Mouse (Mus musculus) heart, postnatal 36 days (tissue): ENCODE measurements around the gene Mesp1. TPM values are rescaled to one million over a fixed set of nuclear protein-coding genes. Genes with fewer than 3 reads are reported as not detected.

ENCODE experiments used
- DNase-seq, 2 experiments: peaks; one replicate each; pipeline ENCODE4 v3.0.0; 2021 to 2022
- intact Hi-C: fragments of 180-260 bp; cut with DNase I; formaldehyde crosslinking; loops from one replicate; pipeline ENCODE4 v1.15.1; 2025
- total RNA-seq, 2 experiments: library from RNA; stranded (reverse); gene quantifications; 2 replicates each; pipeline ENCODE4 v1.2.3; 2021

Gene Mesp1
- total RNA-seq = not detected

DNA sequence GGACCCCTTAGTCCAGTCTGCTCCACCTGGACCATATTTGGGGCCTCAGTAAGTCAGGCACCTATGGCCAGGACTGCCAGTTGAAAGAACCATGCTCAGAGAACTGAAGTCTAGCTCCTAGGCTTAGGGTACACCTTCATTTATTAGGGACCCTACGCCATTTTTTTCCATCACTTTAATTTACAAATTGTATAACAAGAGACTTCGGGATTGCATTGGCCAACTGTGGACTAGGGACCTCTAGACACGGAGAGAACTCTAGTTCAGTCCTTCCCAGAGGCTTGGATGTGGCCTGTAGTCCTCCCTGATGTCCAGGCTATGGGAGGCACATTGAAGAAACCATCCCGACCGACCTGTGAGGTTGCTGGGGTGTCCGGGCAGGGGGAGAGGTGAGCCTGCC is at the start of gene Mesp1:
Gene Mesp1, minus strand, starts transcription at position 101 of the 400 bp plus-strand sequence.
- no peak for DNase-seq
- intact Hi-C loops = loop anchor here (10.0 kb wide), 3 partner anchors 201 to 421 kb away; no protein-coding TSS in a partner anchor

DNA sequence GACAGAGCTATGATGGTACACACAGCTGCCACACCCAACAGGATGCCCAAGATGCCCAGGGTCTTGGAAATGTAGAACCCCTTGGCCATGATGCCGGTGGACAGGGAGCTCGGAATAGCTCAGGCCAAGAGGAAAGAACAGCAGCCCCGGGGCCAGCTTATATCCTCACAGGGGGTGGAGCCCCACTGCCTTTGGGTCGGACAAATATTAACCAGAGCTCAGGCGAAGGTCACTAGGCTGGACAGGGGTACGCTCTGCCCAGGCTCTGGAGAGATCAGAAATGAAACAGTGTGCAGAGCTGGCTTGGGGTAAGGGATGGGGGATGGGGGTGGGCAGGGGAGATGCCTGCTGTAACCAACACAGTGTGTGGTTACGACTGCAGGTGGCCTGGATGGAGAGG is 48.6 kb upstream of the Mesp1 start:
- intact Hi-C loops = no loop called here
- DNase-seq = no peak

DNA sequence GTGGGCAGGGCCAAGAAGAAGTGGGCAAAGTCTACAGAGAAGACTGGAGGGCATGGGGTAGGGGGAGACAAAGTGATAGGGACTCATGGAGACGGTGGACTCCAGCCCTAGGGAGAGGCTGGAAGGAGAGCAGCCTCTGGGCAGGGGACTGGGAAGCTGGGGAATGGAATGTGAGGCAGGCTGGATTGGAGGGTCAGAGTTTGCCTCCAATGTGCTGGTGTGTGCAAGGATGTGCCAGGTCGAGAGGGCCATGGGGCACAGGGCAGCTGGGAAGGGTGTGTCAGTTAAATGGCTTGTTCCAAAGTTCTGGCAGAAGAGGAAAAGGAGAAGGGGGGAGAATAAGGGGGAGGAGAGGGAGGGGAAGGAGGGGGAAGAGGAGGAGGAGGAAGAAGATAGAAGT is 43.7 kb upstream of the Mesp1 start:
- DNase-seq = no peak
- intact Hi-C loops = no loop called here

DNA sequence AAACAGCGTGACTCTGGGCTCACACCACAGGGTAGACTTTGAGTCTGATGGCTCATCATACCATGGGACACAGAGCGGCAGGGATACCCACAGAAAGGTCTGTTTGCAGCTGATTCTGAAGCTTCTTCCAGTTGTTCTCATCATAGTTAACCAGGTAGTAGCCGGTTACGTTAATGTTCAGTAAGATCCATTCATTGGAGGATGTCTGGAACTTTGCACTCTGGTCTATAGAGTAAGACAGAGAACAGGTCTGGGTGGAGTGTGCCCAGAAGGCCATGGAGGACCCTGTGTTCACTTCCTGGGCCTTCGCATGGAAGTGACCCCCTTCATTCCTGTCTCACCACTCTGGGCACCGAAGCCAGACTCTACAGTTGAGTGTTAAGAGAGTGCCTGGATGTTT is 41.6 kb upstream of the Mesp1 start:
- intact Hi-C loops = no loop called here
- DNase-seq = no peak

DNA sequence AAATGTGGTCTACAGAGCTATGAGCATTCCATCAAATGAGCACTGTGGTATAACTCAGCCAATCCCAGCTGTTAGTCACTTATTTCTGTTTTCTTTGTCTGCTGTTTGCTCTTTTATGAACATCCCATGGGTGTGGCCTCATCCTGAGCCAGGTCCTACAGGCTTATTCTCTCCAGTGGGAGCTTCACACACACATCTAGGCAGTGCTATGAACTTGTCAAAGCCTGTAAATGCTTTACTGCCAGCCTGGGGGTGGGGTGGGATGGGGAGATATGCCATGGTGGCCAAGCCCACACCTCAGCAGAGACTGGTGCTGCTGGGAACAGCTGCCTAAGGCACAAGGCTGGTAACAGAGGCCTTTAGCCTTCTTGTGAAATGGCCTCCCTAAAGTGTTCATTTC is 39.4 kb upstream of the Mesp1 start:
- intact Hi-C loops = no loop called here
- DNase-seq = no peak

DNA sequence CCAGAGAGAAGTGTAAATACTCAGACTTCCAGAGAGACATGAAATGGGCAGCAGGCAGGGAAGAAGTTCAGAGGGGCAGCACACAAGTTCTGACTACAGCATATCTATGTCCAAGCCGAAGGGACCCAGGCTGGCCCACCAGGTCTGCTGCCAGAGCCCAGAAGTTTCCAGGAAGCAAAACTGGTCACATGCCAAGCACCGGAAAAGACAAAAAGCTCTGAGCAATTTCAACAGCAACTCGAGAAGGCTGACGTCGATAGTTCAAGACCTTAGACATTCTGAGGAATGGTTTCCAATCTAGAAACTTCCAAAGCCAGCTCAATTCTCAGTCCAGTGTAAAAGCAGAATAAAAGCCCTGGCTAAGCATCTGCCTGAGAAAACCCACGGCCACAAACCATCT is 38.0 kb upstream of the Mesp1 start:
- DNase-seq = peak; percentile 41 to 48
- intact Hi-C loops = no loop called here

DNA sequence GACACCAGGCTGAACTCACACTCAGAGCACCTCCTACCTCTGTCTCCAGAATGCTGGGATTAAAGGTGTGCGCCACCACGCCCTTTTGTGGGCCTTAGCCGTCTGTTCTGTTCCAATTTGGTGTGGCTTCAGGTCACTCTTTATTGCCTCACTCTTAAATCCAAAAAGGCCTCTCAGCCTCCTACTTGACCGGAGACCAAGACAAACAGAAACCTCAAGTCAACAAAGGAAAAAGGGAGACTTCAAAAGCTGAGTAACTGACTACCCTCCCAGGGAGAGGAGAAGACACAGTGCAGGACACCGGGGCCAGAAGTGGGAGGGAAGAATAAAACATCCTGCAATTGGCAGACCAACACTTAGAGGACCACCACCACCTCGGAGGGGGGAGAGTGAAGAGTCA is 37.6 kb upstream of the Mesp1 start:
- DNase-seq = no peak
- intact Hi-C loops = no loop called here

DNA sequence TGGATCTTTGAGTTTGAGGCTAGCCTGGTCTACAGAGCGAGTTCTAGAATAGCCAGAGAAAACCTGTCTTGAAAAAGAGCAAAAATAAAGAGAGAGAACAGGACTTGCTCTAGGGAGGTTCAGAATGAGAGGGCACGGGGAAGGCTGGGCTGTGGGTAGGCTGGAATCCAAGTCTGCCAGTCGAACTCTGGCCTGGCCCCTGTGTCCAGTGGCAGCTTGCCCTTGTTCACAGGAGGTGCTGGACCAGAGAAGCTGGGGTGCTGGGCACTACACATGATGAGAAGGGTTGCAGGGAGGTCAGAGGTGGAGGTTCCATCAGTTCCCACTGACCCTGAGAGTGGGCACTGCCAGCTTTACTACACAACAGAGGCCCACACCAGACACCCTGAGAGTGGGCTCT is 34.8 kb upstream of the Mesp1 start:
- DNase-seq = no peak

DNA sequence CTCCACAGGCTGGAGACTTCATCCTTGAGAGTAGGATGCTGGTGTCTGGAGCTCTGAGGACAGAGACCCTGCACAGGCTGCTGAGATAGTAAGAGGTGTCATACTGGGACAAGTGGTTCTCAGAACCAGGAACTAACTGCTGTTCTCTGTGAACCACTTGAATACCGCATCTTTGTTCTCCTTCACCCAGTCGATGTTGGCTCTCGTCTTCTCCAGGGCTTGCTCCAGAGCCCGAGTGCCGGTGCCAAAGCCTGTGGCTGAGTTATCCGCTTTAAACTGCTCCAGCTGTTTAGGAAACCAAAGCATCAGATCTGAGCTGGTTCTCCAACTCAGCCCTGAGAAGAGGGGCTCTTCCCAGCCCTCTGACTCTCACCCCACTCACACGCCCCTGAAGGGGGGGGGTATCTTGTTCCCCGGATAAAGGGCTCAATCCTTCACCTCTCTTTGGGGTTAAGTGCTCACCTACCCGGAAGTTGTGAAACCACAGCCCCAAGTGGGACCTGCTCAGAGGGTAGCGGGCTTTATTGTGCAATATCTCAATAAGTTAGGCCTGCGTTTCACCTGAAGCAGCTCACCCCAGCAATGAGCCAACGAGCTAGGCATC is 28.6 kb upstream of the Mesp1 start:
- intact Hi-C loops = no loop called here
- DNase-seq = no peak

More for the DNA sequence above, 34.8 kb upstream of the Mesp1 start:
- intact Hi-C loops = no loop called here

DNA sequence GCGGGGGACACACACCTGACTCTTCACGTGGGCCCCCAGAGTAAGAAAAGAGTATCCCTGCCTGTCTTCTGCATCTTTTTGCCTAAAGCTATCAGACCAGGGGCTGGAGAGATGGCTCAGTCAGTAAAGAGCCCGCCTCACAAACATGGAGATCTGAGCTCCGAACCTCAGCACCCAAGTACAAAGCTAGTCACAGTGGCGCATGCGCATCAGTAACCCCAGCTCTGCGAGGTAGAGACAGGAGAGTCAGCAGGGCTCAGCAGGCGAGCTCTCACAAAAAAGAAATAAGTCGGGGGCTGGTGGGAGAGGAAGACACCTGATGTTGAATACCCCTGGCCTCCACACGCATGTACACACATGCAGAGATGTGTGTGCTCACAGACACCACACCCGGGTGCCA is 26.4 kb upstream of the Mesp1 start:
- DNase-seq = no peak
- intact Hi-C loops = no loop called here

DNA sequence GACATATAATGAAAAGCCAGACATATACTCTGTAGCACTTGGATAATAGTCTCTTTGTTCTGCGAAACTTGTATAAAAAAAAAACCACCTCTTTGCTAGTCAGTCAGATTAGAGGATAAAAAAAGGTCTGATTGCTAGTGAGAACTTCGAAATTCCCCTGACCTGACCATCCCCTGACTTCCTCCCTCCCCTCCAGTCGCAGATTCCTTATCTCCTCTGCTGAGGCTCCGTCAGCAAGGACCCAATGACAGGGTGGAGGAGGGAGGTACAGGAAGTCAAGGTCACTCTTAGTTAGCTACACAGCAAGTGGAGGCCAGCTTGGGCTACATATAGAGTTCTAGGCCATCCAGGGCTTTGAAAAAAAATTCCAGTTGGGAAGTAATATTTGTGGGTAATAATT is 25.9 kb upstream of the Mesp1 start:
- no peak for DNase-seq
- intact Hi-C loops = no loop called here

DNA sequence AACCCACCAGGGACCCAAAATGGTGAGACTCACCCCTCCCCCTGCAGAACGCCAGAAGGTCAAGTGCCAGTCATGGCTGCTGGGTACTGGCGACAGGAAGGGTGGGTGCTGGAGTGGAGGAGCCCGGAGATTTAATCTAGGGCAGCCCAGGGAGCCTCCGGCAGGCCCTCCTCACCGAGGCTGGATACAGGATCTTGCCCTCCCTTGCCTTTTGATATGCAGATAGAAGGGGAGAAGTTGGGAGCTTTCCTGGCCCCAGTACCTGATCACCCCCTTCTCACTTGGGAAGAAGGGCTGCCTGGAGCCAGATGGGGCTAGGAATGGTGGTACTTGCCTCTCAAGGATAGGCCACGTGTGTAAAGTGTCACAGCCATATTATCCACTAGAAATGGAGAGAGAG is 24.7 kb upstream of the Mesp1 start:
- intact Hi-C loops = no loop called here

DNA sequence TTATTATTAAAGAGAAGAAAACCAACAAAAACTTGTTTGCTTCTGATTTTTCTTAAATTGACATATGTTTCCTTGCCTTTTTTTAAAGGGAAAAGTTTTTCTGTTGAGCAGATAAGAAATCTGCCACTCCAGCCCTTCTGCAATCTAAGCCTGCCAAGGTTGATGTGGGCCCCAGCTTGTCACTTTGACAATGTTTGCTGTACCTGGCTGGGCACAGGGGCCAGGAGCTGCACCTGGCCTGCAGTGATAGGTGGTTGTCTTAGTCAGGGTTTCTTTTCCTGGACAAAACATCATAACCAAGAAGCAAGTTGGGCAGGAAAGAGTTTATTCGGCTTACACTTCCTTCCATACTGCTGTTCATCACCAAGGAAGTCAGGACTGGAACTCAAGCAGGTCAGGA is 19.8 kb upstream of the Mesp1 start:
- intact Hi-C loops = no loop called here
- no peak for DNase-seq

More for the DNA sequence above, 24.7 kb upstream of the Mesp1 start:
- no peak for DNase-seq

DNA sequence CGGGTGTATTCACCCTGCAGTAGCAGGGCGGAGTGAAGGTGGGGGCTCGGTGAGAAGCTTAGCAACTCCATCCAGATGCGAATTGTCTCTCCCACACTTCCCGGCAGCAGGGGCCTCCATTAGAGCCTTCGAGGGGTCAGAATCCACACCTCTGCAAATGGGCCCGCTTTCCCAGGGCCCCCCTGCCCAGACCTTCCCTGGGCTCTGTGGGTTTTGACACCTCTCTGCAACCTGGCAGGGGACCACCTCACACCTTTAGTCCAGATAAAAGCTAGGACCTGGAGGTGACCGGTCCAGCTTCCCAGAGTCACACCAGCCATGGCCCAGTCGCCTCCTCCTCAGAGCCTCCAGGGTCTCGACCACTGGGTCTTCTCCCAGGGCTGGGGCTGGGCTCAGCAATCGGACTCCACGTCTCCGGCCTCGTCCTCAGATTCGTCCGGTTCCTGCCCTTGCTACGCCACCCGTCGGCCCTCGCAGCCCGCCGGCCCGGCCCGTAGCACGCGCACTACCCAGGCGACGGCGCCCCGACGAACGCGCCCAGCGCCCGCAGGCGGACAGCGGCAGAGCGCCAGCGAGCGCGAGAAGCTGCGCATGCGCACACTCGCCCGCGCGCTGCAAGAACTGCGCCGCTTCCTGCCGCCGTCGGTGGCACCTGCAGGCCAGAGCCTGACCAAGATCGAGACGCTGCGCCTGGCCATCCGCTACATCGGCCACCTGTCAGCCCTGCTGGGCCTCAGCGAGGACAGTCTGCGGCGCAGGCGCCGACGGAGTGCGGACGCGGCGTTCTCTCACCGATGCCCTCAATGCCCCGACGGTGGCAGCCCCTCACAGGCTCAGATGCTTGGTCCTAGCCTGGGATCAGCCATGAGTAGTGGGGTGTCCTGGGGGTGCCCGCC is 17.3 kb upstream of the Mesp1 start, which contains the start of gene Mesp2:
Gene Mesp2, plus strand, starts transcription at position 117 of the 896 bp plus-strand sequence.
- intact Hi-C loops = no loop called here
- peak; percentile 73 to 75 for DNase-seq

DNA sequence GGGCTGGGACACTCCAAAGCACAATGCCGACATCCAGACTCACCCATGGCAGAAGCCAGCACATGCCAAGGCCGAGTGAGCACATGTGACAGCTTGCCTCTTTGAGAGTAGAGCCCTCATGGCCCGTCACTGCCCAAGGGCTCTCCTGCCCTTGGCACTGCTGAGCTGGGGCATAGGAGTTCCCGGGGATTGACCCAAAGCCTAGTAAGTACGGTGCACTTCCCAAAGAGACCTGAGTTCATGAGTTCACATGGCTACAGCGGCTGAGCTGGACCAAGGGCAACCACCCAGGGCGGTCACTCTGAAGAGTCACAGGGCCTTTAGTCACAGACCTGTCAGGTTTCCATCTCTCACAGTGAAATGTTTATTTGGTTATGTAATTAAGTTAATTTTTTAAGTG is 15.0 kb upstream of the Mesp1 start:
- intact Hi-C loops = no loop called here
- DNase-seq = no peak

DNA sequence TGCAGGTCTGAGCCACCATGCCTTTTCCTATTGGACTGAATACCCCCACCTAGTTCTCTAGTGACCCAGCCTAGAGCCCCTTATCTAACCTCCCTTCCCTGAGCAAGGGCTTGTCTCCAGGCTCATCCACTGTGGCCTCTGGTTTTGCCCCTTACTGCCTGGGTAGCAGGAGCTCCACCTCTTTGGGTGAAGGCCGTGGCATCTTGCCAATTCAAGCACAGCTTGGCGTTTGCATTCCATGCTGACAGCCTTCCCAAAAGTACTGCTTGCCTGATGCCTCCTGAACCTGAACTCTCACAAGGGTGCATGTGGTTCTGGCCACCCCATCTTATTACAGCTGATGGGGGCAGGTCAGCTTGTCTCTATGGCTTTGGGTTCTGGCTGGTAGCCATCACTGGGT is 10.3 kb upstream of the Mesp1 start:
- DNase-seq = no peak
- intact Hi-C loops = no loop called here

DNA sequence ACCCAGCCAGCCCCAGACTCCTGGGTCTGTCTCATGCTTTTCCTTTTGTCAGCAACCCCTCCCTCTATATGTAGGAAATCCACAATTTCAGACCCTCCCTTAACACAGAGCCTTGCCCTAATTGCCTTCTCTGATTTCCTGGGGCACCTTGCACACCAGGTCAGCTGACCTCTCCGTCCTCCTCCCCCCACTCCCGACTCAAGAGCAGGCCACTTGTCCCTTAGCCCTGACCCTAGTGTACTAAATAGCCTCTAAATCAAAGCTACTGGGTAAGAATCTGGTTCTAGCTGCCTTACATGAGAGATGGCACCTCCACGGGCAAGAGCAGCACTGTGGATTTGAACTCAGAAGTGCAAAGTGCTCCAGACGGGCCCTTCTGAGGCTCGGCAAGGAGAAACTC is 8.4 kb upstream of the Mesp1 start:
- intact Hi-C loops = no loop called here
- no peak for DNase-seq

DNA sequence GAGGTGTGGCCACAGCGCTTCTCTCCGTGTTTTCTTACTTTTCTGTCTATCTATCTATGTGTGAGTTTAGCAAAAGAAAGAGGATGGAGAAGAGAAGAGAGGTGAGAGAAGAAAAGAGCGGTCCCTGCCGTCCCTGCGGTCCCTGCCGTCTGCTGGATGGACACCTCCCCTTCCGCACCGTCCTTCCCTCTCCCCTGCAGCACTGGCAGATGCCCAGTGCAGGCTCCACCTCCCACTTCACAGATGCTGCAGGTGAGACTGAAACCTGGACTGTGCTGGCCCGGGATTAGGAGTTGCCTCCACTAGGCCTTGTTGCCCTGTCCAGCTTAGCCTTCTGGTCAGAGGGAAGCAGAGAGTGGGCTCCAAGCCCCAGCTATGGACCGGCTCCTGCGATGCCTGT is 7.8 kb upstream of the Mesp1 start:
- intact Hi-C loops = no loop called here
- DNase-seq = no peak

DNA sequence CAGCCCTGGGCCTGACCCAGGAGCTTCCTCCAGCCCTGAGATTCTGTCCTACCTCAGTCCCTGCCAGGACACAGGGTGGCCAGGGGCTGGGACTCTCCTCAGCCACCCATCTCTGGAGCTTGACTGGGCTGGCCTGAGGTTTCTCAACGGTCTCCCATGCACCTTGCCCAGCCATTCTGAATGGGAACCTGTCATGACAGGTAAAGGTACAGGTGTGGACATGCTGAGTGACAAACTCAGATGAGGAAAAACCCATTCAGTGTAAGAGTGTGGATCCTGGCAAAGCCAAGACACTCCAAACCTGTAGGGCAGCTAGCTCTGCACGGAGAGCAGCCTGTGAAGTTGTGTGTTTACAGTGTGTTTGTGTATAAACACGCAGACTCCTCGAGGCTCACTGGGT is 6.7 kb upstream of the Mesp1 start:
- intact Hi-C loops = no loop called here
- DNase-seq = no peak

DNA sequence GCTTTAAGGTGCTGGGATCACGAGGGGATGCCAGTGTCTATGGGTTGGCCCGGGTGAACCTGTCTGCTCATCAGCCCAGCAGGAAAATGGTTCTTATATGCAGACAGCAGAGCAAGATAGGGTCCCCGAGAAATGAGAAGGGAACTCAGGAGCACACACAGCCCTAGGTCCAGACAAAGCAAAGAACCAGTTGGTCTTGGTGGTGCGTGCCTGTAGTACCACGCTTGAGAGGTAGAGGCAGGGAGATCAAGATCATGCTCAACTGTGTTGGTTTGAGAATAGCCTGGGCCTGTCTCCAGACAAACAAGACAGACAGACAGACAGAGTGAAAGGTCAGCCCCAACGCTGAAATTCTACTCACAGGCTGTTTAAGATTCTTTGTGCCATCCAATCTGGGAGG is 5.9 kb upstream of the Mesp1 start:
- intact Hi-C loops = loop anchor here (1.0 to 10.0 kb wide), 4 partner anchors 115 to 415 kb away; no protein-coding TSS in a partner anchor
- DNase-seq = no peak

DNA sequence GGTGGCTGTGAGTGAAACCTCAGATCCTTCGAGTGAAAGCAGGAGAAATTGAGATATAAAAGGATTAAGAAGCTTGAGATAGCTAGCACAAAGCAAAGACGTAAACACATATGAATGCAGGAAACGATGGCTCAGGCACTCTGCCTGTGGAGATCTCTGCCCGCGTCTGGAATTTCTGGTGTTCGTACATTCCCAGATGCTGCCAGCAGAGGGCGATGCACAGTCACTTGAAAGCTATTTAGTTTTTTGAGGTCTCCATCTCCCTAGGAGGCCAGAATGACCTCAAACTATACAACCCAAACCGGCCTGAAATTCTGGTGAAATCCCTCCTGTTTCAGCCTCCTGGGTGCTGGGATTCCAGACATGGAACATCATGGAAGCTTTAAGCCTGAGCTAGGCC is 5.5 kb upstream of the Mesp1 start:
- DNase-seq = peak; percentile 82 to 88
- intact Hi-C loops = loop anchor here (1.0 to 10.0 kb wide), 4 partner anchors 115 to 416 kb away; no protein-coding TSS in a partner anchor

DNA sequence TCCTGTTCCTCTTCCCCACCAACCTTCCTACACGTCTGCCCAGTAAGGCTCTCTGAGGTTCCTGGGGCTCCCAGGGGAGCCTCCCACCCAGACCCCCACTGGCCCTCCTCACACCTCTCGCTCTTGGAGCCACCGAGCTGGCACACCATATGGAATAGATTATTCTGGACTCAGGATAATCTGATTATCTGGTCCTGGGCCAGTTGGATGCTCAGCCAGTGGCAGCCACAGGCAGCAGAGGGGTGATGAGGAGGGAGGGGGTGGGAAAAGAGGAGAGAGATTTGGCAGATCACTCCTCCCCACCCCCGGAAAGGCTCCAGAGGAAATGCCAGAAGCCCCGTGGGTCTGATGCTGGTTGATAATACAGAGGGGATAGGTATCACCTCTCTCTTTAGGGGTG is 5.0 kb upstream of the Mesp1 start:
- intact Hi-C loops = loop anchor here (1.0 to 10.0 kb wide), 4 partner anchors 116 to 416 kb away; no protein-coding TSS in a partner anchor
- no peak for DNase-seq
